Mouse (Mus musculus) adrenal gland, adult 18-20 months (tissue): ENCODE data around the gene Olfr798. TPM values are rescaled to one million over a fixed set of nuclear protein-coding genes. Genes with fewer than 3 reads are reported as not detected.

ENCODE experiments used
- DNase-seq, 2 experiments: peaks; one replicate each; pipeline ENCODE4 v3.0.0; 2021 to 2022; ENCODE audit warnings: low spot score in 2 of 2
- long read RNA-seq, 2 experiments: library from polyadenylated mRNA; stranded (forward); transcript quantifications; one replicate each; pipeline ENCODE4 v2.0.0; 2021
- microRNA-seq, 2 experiments: library from miRNA; unstranded; fragments of <30 nt; microRNA quantifications; one replicate each; pipeline ENCODE4 v1.2.0; 2021; ENCODE audit warnings: borderline number of aligned reads in 2 of 2
- total RNA-seq, 2 experiments: library from RNA; stranded (reverse); gene quantifications; 1 replicate in 1 of 2; 2 replicates in 1 of 2; pipeline ENCODE4 v1.2.3; 2021

Olfr798 gene
- not detected for total RNA-seq
- long read RNA-seq, experiment 1 = 0 reads
- long read RNA-seq, experiment 2 = 0 reads

DNA sequence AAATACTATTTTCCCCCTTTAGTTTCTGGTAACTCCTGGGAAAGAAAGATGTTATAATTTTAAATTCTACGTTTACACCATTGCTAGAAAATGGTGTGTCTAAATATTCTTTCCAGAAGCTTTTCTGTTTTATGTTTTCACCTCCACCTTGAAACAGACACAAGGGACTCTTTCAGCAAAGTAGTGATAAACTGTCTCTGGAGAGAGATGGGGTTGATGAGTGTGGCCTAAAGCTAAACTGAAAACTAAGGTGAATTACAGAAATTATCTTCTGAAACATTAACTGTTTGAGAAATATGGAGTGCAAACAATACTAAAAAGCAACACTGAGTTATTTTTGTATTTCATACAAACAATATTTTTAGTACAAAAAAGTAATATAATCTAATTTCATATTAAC lies at the start of gene Olfr798:
Olfr798 (minus strand) TSS at position 101 of the 400 bp plus-strand sequence.
- no peak for DNase-seq

DNA sequence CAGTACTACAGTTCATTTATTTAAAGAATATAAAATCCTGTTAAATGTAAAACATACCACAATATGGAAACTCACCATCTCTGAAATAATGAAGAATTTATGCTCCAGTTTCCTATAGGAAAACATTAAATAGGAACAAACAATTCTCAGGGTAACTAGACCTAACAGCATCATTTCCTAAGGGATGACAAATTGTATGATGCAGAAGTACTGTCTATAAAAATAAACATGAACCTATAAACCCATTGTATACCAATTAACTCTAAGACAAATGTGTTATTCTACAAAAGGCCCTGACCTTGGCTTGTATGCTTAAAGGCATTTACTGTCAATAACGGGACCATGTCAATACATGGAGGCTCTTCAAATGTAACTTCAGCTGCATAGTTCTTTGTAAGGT lies 46.0 kb upstream of the Olfr798 start, which contains the start of gene Olfr801:
Olfr801 (minus strand) TSS at position 101 of the 400 bp plus-strand sequence.
- no peak for DNase-seq

DNA sequence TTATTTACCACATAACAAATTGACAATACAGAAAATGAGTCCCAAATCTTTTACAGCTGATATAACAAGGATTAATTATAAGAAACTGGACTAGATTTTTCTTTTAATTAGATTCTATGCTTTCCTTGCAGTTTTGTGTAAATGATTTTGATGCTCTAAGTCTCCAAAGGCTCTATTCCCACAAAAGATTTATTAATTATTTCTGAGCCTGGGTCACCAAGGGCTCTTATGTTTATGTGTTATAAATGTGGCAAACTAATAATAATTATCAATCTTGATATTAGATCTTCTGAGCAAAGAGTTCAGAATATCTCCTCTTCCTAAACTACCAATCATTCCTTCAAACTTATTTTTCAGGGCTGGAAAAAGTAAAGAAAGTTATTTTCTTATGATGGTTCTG lies 29.7 kb upstream of the Olfr798 start, which contains the start of gene Olfr800:
Olfr800 (plus strand) TSS at position 301 of the 400 bp plus-strand sequence.
- no peak for DNase-seq

DNA sequence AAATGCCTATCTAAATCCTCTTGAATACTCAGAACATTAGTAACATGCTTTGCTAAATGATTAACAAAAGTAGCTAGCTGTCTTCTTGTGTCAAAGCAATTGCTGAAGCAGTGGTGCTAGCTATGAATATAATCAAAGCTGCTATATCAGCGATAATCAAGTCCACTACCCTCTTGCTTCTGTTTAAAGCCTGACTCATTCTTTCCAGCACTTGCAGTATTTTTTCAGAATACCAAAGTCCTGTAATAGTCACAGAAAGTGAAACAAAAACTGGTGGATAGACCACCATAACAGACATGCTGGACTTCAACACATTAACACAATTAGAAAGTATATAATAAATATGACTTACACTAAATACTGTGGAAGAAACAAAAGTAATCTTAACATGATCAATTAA lies 24.0 kb upstream of the Olfr798 start:
- DNase-seq = no peak

DNA sequence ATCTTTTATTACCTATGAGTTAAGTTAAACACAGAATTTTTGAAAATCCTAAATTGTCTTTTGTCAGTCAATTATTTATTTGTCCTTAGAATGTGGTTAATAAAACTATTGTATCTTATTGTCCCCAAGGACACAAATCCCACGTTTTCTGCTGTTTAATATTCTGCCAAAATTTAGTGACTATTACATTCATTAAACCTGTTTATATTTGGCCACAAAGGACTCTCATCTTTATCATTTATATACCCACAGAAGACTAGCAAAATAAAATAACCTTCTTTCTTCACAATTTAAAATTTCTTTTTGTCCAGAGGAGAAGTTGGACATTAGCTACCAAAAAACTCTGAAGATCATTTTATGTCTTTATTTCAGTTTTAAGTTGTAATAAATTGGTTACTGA lies 9.4 kb upstream of the Olfr798 start, which contains the start of gene Olfr799:
Olfr799 (plus strand) TSS at position 301 of the 400 bp plus-strand sequence.
- DNase-seq = no peak

DNA sequence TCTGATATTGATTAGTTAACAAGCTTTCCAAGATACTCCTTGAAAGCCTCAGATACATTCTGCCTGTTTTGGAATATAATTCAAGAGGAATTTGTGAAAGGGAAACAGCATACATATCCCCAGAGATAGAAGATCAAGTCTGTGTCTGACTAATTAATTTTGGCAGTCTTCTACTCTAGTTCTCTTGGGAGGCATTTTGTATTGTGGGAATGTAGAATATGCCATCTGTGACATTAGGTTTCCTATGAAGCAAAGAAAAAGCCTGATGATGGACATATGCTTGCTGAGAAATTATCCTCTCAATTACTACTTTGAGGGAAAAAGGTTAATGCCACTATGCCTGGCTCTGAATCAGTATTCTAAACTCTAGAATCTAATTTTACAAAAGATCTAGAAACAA lies 4.5 kb downstream of the Olfr798 start:
- no peak for DNase-seq

DNA sequence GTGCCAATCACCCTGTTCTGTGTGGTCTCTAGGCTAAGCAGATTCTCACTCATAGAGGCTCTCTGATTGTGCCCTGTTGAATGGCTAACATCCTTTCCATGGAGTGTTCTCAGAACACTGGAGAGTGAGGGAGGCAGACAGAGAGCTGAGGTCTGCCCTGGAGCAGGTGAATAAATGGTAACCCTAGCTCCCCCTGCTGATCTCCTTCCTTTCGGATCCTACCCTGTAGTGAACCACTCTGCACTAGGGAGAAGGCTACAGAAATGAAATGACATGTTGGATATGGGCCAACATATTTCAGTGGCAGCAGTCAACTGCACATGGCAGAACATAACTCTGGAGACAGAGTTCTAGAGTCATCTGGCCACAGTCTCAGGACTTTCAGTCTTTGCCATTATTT lies 6.0 kb downstream of the Olfr798 start:
- DNase-seq = no peak

DNA sequence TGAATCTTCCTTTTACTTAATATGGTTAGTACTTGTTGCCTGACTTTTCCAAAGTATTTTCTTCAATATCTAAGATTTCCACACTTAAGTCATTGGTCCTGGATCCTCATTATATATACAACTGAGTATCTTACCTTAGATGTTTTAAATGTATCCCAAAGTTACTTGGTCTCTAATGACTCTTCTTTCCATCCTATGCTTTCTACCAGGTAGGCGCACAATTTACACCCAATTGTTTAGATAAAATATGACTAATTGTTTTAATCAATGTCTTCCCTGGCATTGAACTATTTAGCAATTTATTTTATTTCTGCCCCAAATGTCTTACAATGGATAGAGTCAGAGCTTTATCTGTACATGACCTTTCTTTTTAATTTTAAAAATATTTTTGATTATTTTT lies 15.3 kb downstream of the Olfr798 start, which contains the start of gene Olfr796:
Olfr796 (minus strand) TSS at position 101 of the 400 bp plus-strand sequence.
- no peak for DNase-seq

DNA sequence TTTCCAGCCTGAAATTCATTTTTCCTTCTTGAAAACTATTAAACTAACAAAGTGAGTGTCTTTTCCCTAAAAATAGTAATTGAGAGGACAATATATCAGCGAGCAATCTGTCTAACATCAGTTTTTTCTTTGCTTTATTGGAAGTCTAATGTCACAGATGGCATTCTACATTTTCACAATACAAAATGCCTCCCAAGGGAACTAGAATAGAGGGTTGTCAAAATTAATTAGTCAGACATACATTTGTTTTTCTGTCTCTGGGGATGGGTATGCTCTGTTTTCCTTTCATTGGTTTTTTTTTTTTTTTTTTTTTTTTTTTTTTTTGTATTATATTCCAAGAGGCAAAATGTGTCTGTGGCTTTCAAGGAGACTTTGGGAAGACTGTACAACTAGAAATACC lies 50.7 kb downstream of the Olfr798 start:
- DNase-seq = no peak

Small RNA genes lying within 50 kb of the gene (microRNA-seq; reads per million reads assigned to microRNA genes)
- 0 reads per million in 2 experiments for gene Gm23252

Other genes with a start within 250 kb of the Olfr798 start
- not detected for gene Olfr784, start 243.9 kb downstream of the Olfr798 start, total RNA-seq
- gene Olfr785, start 222.5 kb downstream of the Olfr798 start, total RNA-seq = not detected
- not detected for gene Olfr786, start 200.6 kb downstream of the Olfr798 start, total RNA-seq
- not detected for gene Olfr787, start 166.1 kb downstream of the Olfr798 start, total RNA-seq
- not detected for gene Olfr788, start 156.9 kb downstream of the Olfr798 start, total RNA-seq
- gene Olfr789, start 143.2 kb downstream of the Olfr798 start, total RNA-seq = not detected
- not detected for gene Olfr790, start 129.4 kb downstream of the Olfr798 start, total RNA-seq
- not detected for gene Olfr791, start 106.1 kb downstream of the Olfr798 start, total RNA-seq
- gene Olfr792, start 88.8 kb downstream of the Olfr798 start, total RNA-seq = not detected
- gene Olfr794, start 60.3 kb downstream of the Olfr798 start, total RNA-seq = not detected
- gene Olfr796, start 15.4 kb downstream of the Olfr798 start, total RNA-seq = not detected
- not detected for gene Olfr799, start 9.6 kb upstream of the Olfr798 start, total RNA-seq
- gene Olfr800, start 29.8 kb upstream of the Olfr798 start, total RNA-seq = not detected
- not detected for gene Olfr801, start 45.9 kb upstream of the Olfr798 start, total RNA-seq
- not detected for gene Olfr802, start 60.2 kb upstream of the Olfr798 start, total RNA-seq
- gene Olfr803, start 66.4 kb upstream of the Olfr798 start, total RNA-seq = not detected
- gene Olfr804, start 75.3 kb upstream of the Olfr798 start, total RNA-seq = not detected
- gene Olfr805, start 101.4 kb upstream of the Olfr798 start, total RNA-seq = not detected
- not detected for gene Olfr806, start 114.0 kb upstream of the Olfr798 start, total RNA-seq
- not detected for gene Olfr807, start 129.9 kb upstream of the Olfr798 start, total RNA-seq
- gene Olfr808, start 137.5 kb upstream of the Olfr798 start, total RNA-seq = not detected
- gene Olfr809, start 146.7 kb upstream of the Olfr798 start, total RNA-seq = not detected
- not detected for gene Olfr810, start 167.0 kb upstream of the Olfr798 start, total RNA-seq
- gene Olfr811, start 176.5 kb upstream of the Olfr798 start, total RNA-seq = not detected
- not detected for gene Olfr812, start 218.2 kb upstream of the Olfr798 start, total RNA-seq
- gene Olfr813, start 227.4 kb upstream of the Olfr798 start, total RNA-seq = not detected